14 mouse cellular contexts compared by ENCODE assay signal in the genomic region with DNA sequence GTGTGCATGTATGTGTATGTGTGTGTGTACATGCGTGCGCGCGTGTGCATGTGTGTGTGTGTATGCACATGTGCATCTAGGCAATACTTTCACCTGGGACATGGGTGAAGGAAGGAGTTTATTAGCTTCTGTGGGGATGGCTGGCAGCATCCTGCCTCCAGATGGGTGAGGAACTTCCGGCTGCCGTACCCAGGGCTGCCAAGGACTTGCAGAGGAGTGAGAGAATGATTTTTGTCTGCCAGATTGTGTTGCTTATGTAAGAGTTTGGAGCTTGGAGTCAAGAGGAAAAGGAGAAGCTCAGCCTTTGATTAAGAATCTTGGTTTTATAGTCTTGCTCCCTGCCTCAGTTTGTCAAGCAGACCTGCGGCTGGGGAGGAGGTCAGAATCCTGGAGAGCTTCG. TPM values are rescaled to one million over a fixed set of nuclear protein-coding genes. Genes with fewer than 3 reads are reported as not detected.
DNase-seq lines count a peak whose midpoint lies in the region; ATAC-seq lines count a peak whose summit lies in the region.
"Had no signal": no experiment of that assay in that cellular context is flagged by ENCODE, and none has a peak within 500 bp of the region (broad histone marks: within the 10 kb centered on the region; RNA-seq: fewer than 3 reads in every experiment).

No protein-coding gene starts in this region.

- H3K27ac ChIP-seq in forebrain, embryonic 15.5 days (replicated peaks): peak overlapping the region; percentile 73
- H3K27ac ChIP-seq in forebrain, embryonic 11.5 days (ENCODE audit: low read depth, low read length): no peak overlapping the region
- no peak overlapping the region for H3K27ac ChIP-seq in liver, embryonic 12.5 days
- H3K27ac ChIP-seq: embryonic facial prominence, embryonic 15.5 days; liver, embryonic 13.5 days; macrophage had no signal

- intact Hi-C loops in gastrocnemius, postnatal 14 days (cut with DNase I; ENCODE audit: low total_unique reads): no loop called here

- H3K27me3 ChIP-seq in forebrain, embryonic 15.5 days: no peaks in the 10 kb centered on the region
- no peaks in the 10 kb centered on the region for H3K27me3 ChIP-seq in forebrain, embryonic 11.5 days (ENCODE audit: control insufficient read depth, insufficient read depth, low read length)
- H3K27me3 ChIP-seq in liver, embryonic 12.5 days (replicated peaks): peaks cover 3% of the 10 kb centered on the region; the same call in 1 of the 2 replicates
- H3K27me3 ChIP-seq: embryonic facial prominence, embryonic 15.5 days had no signal

- H3K4me1 ChIP-seq in forebrain, embryonic 15.5 days: peaks cover 24% of the 10 kb centered on the region
- no peaks in the 10 kb centered on the region for H3K4me1 ChIP-seq in forebrain, embryonic 11.5 days (replicated peaks; ENCODE audit: control insufficient read depth, insufficient read depth, low read length)
- no peaks in the 10 kb centered on the region for H3K4me1 ChIP-seq in liver, embryonic 12.5 days
- H3K4me1 ChIP-seq: embryonic facial prominence, embryonic 15.5 days; liver, embryonic 13.5 days had no signal

- no peaks in the 10 kb centered on the region for H3K9me3 ChIP-seq in forebrain, embryonic 15.5 days
- no peaks in the 10 kb centered on the region for H3K9me3 ChIP-seq in forebrain, embryonic 11.5 days (ENCODE audit: control insufficient read depth, low read length)
- no peaks in the 10 kb centered on the region for H3K9me3 ChIP-seq in liver, embryonic 12.5 days (replicated peaks)
- H3K9me3 ChIP-seq: embryonic facial prominence, embryonic 15.5 days; liver, embryonic 13.5 days had no signal

- 79% methylated on average over 8 of the region's 8 CpGs for WGBS in forebrain, embryonic 15.5 days
- WGBS in forebrain, embryonic 11.5 days: 90% methylated on average over 8 of the region's 8 CpGs
- WGBS in liver, embryonic 12.5 days (ENCODE audit: insufficient replicate concordance): 74% methylated on average over 8 of the region's 8 CpGs

- no peak overlapping the region for H3K4me3 ChIP-seq in forebrain, embryonic 15.5 days
- H3K4me3 ChIP-seq in forebrain, embryonic 11.5 days (ENCODE audit: low read depth, low read length): no peak overlapping the region
- no peak overlapping the region for H3K4me3 ChIP-seq in liver, embryonic 12.5 days
- H3K4me3 ChIP-seq: embryonic facial prominence, embryonic 15.5 days; liver, embryonic 13.5 days had no signal

- H3K9ac ChIP-seq in forebrain, embryonic 15.5 days (replicated peaks): no peak overlapping the region
- H3K9ac ChIP-seq in forebrain, embryonic 11.5 days (ENCODE audit: low read length): no peak overlapping the region
- H3K9ac ChIP-seq in liver, embryonic 12.5 days: no peak overlapping the region
- H3K9ac ChIP-seq: embryonic facial prominence, embryonic 15.5 days; liver, embryonic 13.5 days had no signal

- no peak overlapping the region for H3K4me2 ChIP-seq in forebrain, embryonic 15.5 days (replicated peaks)
- no peak overlapping the region for H3K4me2 ChIP-seq in forebrain, embryonic 11.5 days (ENCODE audit: low read depth, low read length, severe bottlenecking)
- no peak overlapping the region for H3K4me2 ChIP-seq in liver, embryonic 12.5 days
- H3K4me2 ChIP-seq: embryonic facial prominence, embryonic 15.5 days; liver, embryonic 13.5 days had no signal

- no peak for DNase-seq in forebrain, embryonic 11.5 days (ENCODE audit: low spot score)
- DNase-seq in cerebellum, postnatal 36 days: peak; percentile 8 to 27
- DNase-seq in layer of hippocampus, postnatal 36 days: peak; percentile 67 to 72
- DNase-seq in right cerebral cortex, postnatal 25 days: peak; percentile 79
- DNase-seq in adrenal gland, adult 8-10 months: no peak
- no peak for DNase-seq in gastrocnemius, postnatal 14 days
- DNase-seq: kidney, postnatal 10 days; liver, embryonic 13.5 days; retina, postnatal 1 day had no signal

- 0 out of 2 replicates have a peak, but pooled peaks have one; percentile 16 for ATAC-seq in forebrain, embryonic 15.5 days (replicated peaks)
- ATAC-seq in forebrain, embryonic 11.5 days (replicated peaks; ENCODE audit: low FRiP score): no peak
- ATAC-seq in liver, embryonic 12.5 days: no peak

- no peaks in the 10 kb centered on the region for H3K36me3 ChIP-seq in forebrain, embryonic 15.5 days
- no peaks in the 10 kb centered on the region for H3K36me3 ChIP-seq in forebrain, embryonic 11.5 days (ENCODE audit: control insufficient read depth, insufficient read depth, low read length)
- no peaks in the 10 kb centered on the region for H3K36me3 ChIP-seq in liver, embryonic 12.5 days
- H3K36me3 ChIP-seq: embryonic facial prominence, embryonic 15.5 days; liver, embryonic 13.5 days had no signal

RNA-seq across cellular contexts. Expression of a gene that starts 9.9 kb away (rescaled TPM):
- polyA plus RNA-seq in forebrain, embryonic 15.5 days (2015; fragmentation: Nextera tagmentation; extraction: Ambion mirVana): 30.0 and 35.0 TPM in 2 replicates
- polyA plus RNA-seq in forebrain, embryonic 11.5 days (2014; fragmentation: Nextera tagmentation; extraction: Ambion mirVana): 2.5 and 4.4 TPM in 2 replicates
- 100 to 1,000 TPM; 678 to 800 TPM for total RNA-seq in layer of hippocampus, postnatal 36 days (2021)
- total RNA-seq in adrenal gland, adult 8-10 months (2022): 1 to 10 TPM in 3 of 4 experiments, under 1 TPM in 1; 0.74 to 4.8 (median 1.4) TPM
- polyA plus RNA-seq in liver, embryonic 12.5 days (2016; fragmentation: Nextera tagmentation; extraction: Ambion mirVana): 1.2 and 1.5 TPM in 2 replicates
- 1 to 10 TPM in 1 of 2 experiments, under 1 TPM in 1; 0.93 to 3.1 TPM for total RNA-seq in gastrocnemius, postnatal 14 days (2021)
- total RNA-seq: ES-E14 had no signal
- polyA plus RNA-seq: macrophage had no signal

Comparison
In these comparisons a context has a peak if more than half of its experiments do, and no peak if none do; other contexts are left out.
1. DNase-seq: peak in cerebellum, postnatal 36 days (2 of 2), layer of hippocampus, postnatal 36 days (2 of 2) and right cerebral cortex, postnatal 25 days (single experiment); none in forebrain, embryonic 11.5 days (single experiment), adrenal gland, adult 8-10 months (single experiment) and gastrocnemius, postnatal 14 days (single experiment).
2. RNA of a gene that starts 9.9 kb away (total RNA-seq): 678 to 800 TPM in layer of hippocampus, postnatal 36 days; 0.93 to 3.1 TPM in gastrocnemius, postnatal 14 days and 0.74 to 4.8 TPM in adrenal gland, adult 8-10 months; every median in the first group is over 100 times any median in the second.